Mouse (Mus musculus) ovary, postnatal 10 days (tissue): ENCODE measurements around the gene Tmem178b.

Source experiments
- DNase-seq: peaks from one replicate; pipeline ENCODE4 v3.0.0; 2022; ENCODE audit warnings: low spot score

Tmem178b gene

GRCm38 (mm10) chr6:40161381-40161780 is 288.3 kb downstream of the Tmem178b start:
- no peak for DNase-seq

DNA sequence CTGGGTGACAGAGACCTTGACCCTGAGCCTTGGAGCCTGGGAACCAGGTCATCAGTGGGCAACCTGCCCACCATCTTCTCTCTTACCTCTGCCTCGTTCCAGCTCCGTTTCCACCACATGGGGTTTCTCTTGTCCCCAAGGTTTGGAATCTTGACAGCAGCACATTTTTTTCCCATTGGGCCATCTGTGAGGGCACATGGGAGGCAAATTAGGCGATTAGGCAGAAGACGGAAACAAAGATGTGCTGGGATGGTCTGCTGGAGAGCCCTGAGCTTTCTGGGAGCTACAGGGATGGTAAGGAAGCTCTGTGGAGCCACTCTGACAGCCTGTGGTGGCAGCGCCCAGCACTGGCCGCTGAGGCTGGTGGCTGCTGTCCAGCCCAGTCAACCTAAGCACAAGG is 300.5 kb downstream of the Tmem178b start:
- DNase-seq, result no peak

- DNase-seq, result no peak
Measured at GRCm38 (mm10) chr6:40177870-40178269, 304.8 kb downstream of the Tmem178b start.

- DNase-seq, result no peak
Measured at GRCm38 (mm10) chr6:40180551-40180950, 307.5 kb downstream of the Tmem178b start.

GRCm38 (mm10) chr6:40200661-40201060 is 327.6 kb downstream of the Tmem178b start:
- no peak for DNase-seq

- DNase-seq, result no peak
Measured at GRCm38 (mm10) chr6:40202602-40203001, 329.5 kb downstream of the Tmem178b start.

DNA sequence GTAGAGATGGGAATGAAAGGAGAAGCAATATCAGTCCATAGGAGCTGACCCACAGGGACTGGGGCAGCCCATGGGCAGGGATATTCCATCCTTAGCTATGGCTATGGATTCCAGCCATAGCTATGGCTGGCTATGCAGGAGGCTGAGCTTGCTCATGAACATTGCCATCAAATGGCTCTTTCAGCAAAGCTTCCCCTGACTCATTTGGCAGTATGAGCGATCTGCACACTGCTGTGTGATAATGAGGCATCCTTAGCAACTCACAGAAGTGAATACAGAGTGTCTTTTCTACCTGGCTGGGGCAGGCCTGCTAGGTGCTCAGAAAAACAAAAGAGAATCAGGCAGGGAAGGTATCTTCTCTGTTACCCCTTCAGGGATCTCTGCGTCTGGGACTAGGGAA is 332.3 kb downstream of the Tmem178b start:
- no peak for DNase-seq

DNA sequence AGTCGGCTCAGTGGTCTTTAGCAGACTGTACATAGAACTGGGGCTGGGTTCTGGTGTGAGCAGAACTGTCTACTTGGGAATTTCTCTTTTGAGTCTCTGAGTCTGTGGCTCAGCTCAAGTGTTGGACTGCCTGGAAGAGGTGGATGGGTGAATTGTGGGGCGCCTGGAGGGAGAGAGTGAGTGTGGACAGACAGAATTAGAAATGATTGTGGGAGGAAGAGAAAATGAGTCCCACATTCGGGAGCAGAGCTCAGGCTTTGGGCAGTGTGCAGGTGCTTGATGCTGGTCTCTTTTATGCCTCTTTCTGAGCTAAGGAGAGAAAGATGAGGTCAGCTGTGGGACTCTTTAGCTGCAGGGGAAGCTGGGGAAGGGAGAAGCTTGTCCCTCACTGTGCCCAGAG is 334.9 kb downstream of the Tmem178b start:
- no peak for DNase-seq

DNA sequence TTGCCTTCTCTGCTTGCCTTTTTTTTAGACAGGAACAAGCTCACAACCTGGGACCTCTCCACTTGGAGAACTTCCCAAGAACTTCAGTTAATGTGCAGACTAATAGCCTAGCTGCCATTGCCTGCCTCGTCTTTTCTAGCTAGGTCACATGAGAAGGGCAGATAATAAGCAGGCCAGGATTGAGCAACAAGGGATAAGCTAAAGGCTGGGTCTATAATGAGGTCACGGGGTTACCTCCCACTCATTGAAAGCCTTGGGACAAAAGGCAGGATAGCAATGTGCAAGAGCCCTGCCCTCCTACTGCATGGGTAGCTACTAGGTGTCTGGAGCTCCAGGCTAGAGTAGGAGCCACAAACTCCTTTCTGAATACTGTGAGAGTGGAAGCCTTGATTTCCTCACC is 336.1 kb downstream of the Tmem178b start:
- DNase-seq, result no peak

GRCm38 (mm10) chr6:40217154-40217553 is 344.1 kb downstream of the Tmem178b start:
- DNase-seq, result no peak

- no peak for DNase-seq
Measured at GRCm38 (mm10) chr6:40217651-40218050, 344.6 kb downstream of the Tmem178b start.

DNA sequence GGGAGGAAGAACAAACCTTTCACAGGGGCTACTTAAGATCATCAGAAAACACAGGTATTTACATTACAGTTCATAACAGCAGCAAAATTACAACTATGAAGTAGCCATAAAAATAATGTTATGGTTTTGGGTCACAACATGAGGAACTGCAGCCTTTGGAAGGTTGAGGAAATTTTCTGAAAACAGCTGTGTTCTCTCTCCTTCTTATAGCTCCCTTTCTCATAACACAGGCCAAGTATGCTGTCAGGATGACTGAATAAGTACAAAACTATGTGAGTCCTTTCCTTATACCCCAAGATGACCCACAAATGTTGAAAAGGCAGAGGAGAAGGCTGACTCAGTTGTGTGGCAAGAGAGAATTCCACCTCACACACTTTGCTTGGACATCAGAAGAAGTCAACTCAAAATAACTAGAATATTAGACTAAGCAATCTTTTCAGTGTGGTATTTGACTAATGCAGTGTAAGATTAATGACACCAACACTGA is 347.6 kb downstream of the Tmem178b start:
- no peak for DNase-seq

DNA sequence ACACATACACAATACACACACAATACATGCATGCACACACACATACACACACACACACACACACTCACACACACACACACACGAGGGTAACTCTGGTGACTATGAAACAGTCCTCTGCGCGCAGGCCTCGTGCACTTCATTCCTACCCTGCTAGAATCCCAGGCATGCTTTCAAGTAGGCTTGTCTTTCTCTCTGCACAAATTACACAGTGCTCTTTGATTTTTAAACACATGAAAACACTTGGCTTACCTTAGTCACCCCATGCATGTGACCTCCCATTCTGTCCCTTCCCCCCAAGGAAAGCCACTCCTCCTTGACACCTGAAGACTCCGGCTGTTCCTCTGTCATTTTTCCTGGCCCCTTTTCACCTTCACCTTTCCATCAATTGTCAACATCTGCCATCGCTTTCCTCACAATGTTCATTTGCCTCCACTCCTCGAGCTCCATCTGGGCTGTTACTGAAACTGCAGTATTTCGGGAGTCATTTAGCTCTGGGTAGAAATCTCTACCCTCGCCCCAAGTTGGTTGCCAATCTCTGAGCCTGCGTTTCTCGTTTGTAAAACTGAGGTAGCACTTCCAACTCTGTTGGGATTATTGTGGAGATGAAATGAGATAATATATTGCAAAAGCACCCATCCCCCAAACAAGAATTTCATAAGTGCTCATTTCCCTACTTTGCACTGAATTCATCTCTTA is 352.7 kb downstream of the Tmem178b start:
- DNase-seq, result no peak

- no peak for DNase-seq
Measured at GRCm38 (mm10) chr6:40228981-40229380, 355.9 kb downstream of the Tmem178b start.

DNA sequence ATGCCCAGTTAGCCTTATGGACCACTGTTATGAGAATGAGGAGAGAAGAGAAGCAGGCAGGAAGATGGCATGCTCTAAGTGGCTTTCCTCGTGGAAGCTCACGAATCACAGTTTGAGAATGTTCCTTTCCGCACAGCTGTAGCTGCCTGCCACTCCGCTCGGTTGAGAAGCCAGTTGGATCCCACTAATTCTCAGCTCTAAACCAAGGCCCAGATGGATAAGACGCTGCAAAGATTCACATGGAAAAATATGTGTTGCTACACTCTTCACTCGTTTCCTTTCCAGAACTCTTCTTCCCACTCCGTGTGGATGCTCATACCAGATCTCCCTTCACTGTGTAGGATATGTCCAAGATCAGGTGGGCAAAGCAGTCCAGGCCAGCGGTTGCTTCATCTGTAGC is 356.9 kb downstream of the Tmem178b start:
- no peak for DNase-seq

DNA sequence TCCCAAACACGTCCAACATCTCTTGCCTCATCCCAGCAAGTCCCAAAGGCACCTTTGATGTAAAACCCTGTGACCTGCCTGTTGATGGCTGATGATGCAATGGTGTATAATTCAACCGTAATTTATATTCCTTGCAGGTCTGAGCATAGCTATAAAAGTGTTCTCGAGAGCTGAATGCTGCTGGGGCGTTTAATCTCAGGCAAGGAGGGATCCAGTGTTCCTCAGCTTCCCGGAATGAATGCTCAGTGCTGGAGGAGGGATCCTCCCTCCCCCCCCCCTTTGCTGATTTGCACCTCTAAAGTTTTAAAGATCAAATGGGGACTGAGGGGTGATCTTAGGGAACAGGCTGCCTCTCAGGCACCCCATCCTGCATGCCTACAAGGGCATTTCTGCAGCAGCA is 361.0 kb downstream of the Tmem178b start:
- no peak for DNase-seq

GRCm38 (mm10) chr6:40235793-40236470 is 362.9 kb downstream of the Tmem178b start:
- peak; percentile 68 for DNase-seq

- DNase-seq, result peak; percentile 7
Measured at GRCm38 (mm10) chr6:40236841-40237765, 364.0 kb downstream of the Tmem178b start.

DNA sequence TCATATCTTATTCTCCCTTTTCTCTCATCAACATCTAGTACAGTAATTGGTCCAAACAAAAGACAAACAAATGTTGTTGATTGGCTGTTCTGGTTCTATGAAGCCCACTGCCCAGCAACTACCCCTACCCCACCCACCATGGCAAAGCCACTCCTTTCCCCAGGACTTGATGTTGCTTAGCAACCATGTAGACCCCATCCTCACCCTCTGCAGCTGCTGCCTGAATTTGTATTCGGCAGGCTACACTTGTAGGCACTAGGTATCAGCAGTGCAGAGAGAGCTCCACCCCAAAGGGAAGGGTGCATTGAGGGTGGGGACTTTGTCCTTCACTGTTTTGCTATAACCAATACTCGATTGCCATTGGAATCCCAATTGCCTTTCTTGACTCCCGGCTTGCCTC is 365.8 kb downstream of the Tmem178b start:
- no peak for DNase-seq

- DNase-seq, result no peak
Measured at GRCm38 (mm10) chr6:40240671-40241070, 367.6 kb downstream of the Tmem178b start.

GRCm38 (mm10) chr6:40247398-40247946 is 374.4 kb downstream of the Tmem178b start:
- no peak for DNase-seq

GRCm38 (mm10) chr6:40249939-40250338 is 376.9 kb downstream of the Tmem178b start:
- DNase-seq, result no peak
